8 mouse cellular contexts compared by ENCODE assay signal in the genomic region with DNA sequence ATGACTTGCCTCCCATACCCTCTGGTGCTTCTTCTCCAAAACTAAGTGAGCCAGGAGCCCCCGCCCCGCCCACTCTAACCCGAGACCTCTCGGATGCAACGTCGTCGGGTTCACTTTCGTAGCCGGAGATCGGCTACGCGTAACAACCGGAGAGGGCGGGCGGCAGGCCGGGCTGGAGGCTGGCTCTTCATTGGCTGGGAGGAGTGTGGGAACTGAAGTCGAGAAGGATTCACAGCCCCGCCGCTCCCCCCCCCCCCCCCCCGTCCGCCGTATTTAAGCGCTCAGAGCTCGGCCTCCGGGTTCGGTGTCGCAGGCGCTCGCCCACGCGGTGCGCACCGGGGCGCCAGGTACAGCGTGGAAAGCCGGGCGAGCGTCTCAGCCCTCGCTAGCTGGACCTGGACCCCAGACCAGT. TPM values are rescaled to one million over a fixed set of nuclear protein-coding genes. Genes with fewer than 3 reads are reported as not detected.
A peak's percentile ranks its signal among the peaks of the same experiment; 100 is the strongest.
DNase-seq lines count a peak whose midpoint lies in the region; ATAC-seq lines count a peak whose summit lies in the region.

Gene AW011738 (plus strand): TSS at position 304 of the 412 bp plus-strand sequence.

- H3K36me3 ChIP-seq in heart, embryonic 16.5 days (ENCODE audit: control insufficient read depth, insufficient read depth): 0 out of 2 replicates have a peak, but pooled peaks cover 5% of the 10 kb centered on the region
- no peaks in the 10 kb centered on the region for H3K36me3 ChIP-seq in lung, embryonic 16.5 days (ENCODE audit: control insufficient read depth, insufficient read depth, low read length)

- H3K4me1 ChIP-seq in brown adipose tissue, adult 24 weeks (ENCODE audit: control insufficient read depth, insufficient read depth, insufficient read length, low read length): peaks cover 17% of the 10 kb centered on the region
- peaks cover 26% of the 10 kb centered on the region for H3K4me1 ChIP-seq in heart, embryonic 16.5 days (ENCODE audit: control insufficient read depth, insufficient read depth, low read length)
- H3K4me1 ChIP-seq in lung, embryonic 16.5 days (replicated peaks; ENCODE audit: control insufficient read depth, insufficient read depth, low read length): peaks cover 14% of the 10 kb centered on the region

- peak; percentile 83 for ATAC-seq in erythroid progenitor cell, adult 5-6 weeks (replicated peaks; ENCODE audit: low FRiP score, poor library complexity, severe bottlenecking)
- ATAC-seq in heart, embryonic 16.5 days (replicated peaks; ENCODE audit: extremely low read depth, insufficient read depth, low FRiP score): peak; percentile 85
- ATAC-seq in lung, embryonic 16.5 days (ENCODE audit: low read depth): peak; percentile 82
- peak; percentile 81 for ATAC-seq in neutrophil, adult 5-6 weeks (ENCODE audit: extremely low read depth, insufficient number of reproducible peaks, low FRiP score, poor library complexity, severe bottlenecking)

- WGBS in heart, embryonic 16.5 days: under 1% methylated on average over 35 of the region's 39 CpGs
- WGBS in lung, embryonic 16.5 days: 0% methylated on average over 33 of the region's 39 CpGs

- peak within 1 kb of the TSS; percentile 83 for H3K9ac ChIP-seq in heart, embryonic 16.5 days (ENCODE audit: low read length)
- peak within 1 kb of the TSS; percentile 65 for H3K9ac ChIP-seq in lung, embryonic 16.5 days (ENCODE audit: low read length)

- H3K27me3 ChIP-seq in heart, embryonic 16.5 days (ENCODE audit: control insufficient read depth, insufficient read depth, low read length): peaks cover 3% of the 10 kb centered on the region
- H3K27me3 ChIP-seq in lung, embryonic 16.5 days (ENCODE audit: control insufficient read depth, insufficient read depth, low read depth, low read length): peaks cover 15% of the 10 kb centered on the region; the same call in 1 of the 2 replicates

- peak within 1 kb of the TSS; percentile 85 for H3K27ac ChIP-seq in brown adipose tissue, adult 24 weeks (replicated peaks; ENCODE audit: low read depth, low read length)
- peak within 1 kb of the TSS; percentile 85 for H3K27ac ChIP-seq in heart, embryonic 16.5 days (ENCODE audit: low read length)
- H3K27ac ChIP-seq in lung, embryonic 16.5 days (ENCODE audit: low read length): peak within 1 kb of the TSS; percentile 38

- H3K4me2 ChIP-seq in heart, embryonic 16.5 days (ENCODE audit: low read depth, low read length): peak within 1 kb of the TSS; percentile 98
- peak within 1 kb of the TSS; percentile 96 for H3K4me2 ChIP-seq in lung, embryonic 16.5 days (ENCODE audit: low read depth, low read length)

- H3K4me3 ChIP-seq in brown adipose tissue, adult 24 weeks (ENCODE audit: insufficient read depth, low read depth, low read length): peak within 1 kb of the TSS; percentile 95
- peak within 1 kb of the TSS; percentile 81 for H3K4me3 ChIP-seq in heart, embryonic 16.5 days (ENCODE audit: low read length)
- peak within 1 kb of the TSS; percentile 69 for H3K4me3 ChIP-seq in lung, embryonic 16.5 days (ENCODE audit: low read length)

- peak; percentile 81 for DNase-seq in MEL-GATA-1-ER (ENCODE audit: extremely low read depth, low read depth)
- DNase-seq in kidney, postnatal 10 days: peak; percentile 86
- peak; percentile 83 for DNase-seq in thymus, postnatal 4 days

- no peaks in the 10 kb centered on the region; the same call in 1 of the 2 replicates for H3K9me3 ChIP-seq in heart, embryonic 16.5 days (replicated peaks; ENCODE audit: control insufficient read depth, low read length)
- H3K9me3 ChIP-seq in lung, embryonic 16.5 days (ENCODE audit: control insufficient read depth, low read length): no peaks in the 10 kb centered on the region

RNA-seq across cellular contexts. Expression of gene AW011738, which starts in this region (rescaled TPM):
- polyA plus RNA-seq in brown adipose tissue, adult 24 weeks (2012; ENCODE audit: insufficient read depth, insufficient read length, missing spikeins): 1.9 and 5.5 TPM in 2 replicates
- 12.2 and 17.3 TPM in 2 replicates for total RNA-seq in erythroid progenitor cell, adult 5-6 weeks (2015; ENCODE audit: low replicate concordance)
- 13.1 and 16.0 TPM in 2 replicates for total RNA-seq in erythroid progenitor cell, adult 5-6 weeks (2017; ENCODE audit: low replicate concordance)
- polyA plus RNA-seq in heart, embryonic 16.5 days (2015; fragmentation: Nextera tagmentation; extraction: Ambion mirVana): 4.2 and 5.6 TPM in 2 replicates
- polyA plus RNA-seq in lung, embryonic 16.5 days (2015; fragmentation: Nextera tagmentation; extraction: Ambion mirVana): 2.9 and 3.4 TPM in 2 replicates
- total RNA-seq in neutrophil, adult 5-6 weeks (2017): 17.6 and 20.4 TPM in 2 replicates

Comparison
In these comparisons a context has a peak if more than half of its experiments do, and no peak if none do; other contexts are left out.
1. Peak in every context shown above with its lines: DNase-seq, ATAC-seq, H3K4me3 ChIP-seq and H3K27ac ChIP-seq.